Mouse (Mus musculus): ENCODE measurements around the gene Stox2.

DNA sequence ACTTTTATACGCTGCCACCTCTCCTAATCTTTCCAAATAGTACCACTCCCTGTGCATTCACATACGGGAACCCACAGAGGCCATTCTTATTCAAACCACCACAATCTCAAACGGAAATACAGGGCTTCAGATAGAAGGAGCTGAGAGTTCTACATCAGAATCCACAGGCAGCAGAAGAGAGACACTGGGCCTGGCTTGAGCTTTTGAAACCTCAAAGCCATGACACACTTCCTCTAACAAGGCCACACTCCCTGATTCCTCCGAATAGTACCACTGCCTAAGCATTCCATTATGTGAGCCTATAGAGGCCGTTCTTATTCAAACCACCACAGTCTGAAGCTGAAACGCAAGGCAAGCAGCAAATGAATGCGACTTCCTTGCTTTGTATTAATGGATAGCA, 69.5 kb downstream of the Stox2 start:
- TF ChIP-seq CTCF (IDR thresholded peaks at IDR 0.05; ENCODE audit: insufficient read depth, low read depth, low read length) (no peak), POLR2A (IDR thresholded peaks at IDR 0.05; ENCODE audit: insufficient read depth, low read depth, low read length) (no peak)
